Mouse (Mus musculus) small intestine, adult 2 months (tissue): ENCODE measurements around the gene Klhdc8b.

Experiments
- CTCF ChIP-seq: fragments of 200-500 bp; IDR thresholded peaks from 2 replicates; pipeline ENCODE4 v1.5.1; 2012; ENCODE audit warnings: low read depth, mild to moderate bottlenecking, control low read depth, inconsistent platforms, low read length, moderate library complexity, mixed read lengths; ENCODE audit not compliant: insufficient replicate concordance, insufficient read length; ENCODE audit errors: extremely low read depth
- POLR2A ChIP-seq: fragments of 200-500 bp; IDR thresholded peaks from 2 replicates; pipeline ENCODE4 v1.6.1; 2012; ENCODE audit warnings: low read depth, mild to moderate bottlenecking, control low read depth, inconsistent platforms, low read length, moderate library complexity

DNA sequence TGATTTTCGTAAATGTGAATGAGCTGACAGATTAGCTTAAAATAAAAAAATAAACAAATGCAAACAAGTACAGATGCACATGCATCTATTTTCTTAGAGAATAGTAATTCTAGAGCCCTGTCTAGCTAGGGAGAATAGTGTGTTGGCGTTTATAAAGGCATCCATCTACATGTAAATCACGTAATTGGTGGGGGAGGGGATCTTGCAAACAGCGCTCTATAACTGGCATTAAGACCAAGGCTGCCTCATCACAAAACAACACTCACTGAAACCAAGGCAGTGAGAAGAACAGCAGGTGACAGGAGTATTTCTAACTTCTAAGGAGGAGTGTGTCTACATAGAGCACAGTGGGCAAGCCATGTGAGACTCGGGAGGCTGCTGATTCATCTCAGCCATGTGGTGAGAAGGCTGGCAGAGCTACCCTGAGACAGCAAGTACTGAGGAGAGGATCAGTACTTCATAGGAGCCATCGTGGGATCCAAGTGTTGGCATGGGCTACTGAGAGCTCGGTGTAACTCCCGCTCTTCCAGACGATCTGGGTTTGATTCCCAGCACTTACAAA is 49.9 kb downstream of the Klhdc8b start:
- TF ChIP-seq CTCF: no peak
- no peak for TF ChIP-seq POLR2A
